Mouse (Mus musculus): Measurements from ENCODE around the gene Lmo7.

- TF ChIP-seq CTCF (IDR thresholded peaks at IDR 0.05; ENCODE audit: extremely low read depth, insufficient read length, insufficient replicate concordance, low read depth, low read length), result no peak
- no peak for TF ChIP-seq POLR2A (IDR thresholded peaks at IDR 0.05; ENCODE audit: low read depth, low read length)
These were observed 171.7 kb downstream of the Lmo7 start for GRCm38 (mm10) chr14:101901496-101901895.
